8 mouse cellular contexts compared by ENCODE assay signal in genomic region chr13:95638894-95639293, GRCm38 (mm10). TPM values are rescaled to one million over a fixed set of nuclear protein-coding genes. Genes with fewer than 3 reads are reported as not detected.
A peak's percentile ranks its signal among the peaks of the same experiment; 100 is the strongest.
DNase-seq lines count a peak whose midpoint lies in the region; ATAC-seq lines count a peak whose summit lies in the region.

No protein-coding gene starts in this region.

- H3K36me3 ChIP-seq in hindbrain, embryonic 11.5 days (ENCODE audit: control insufficient read depth, insufficient read depth, low read length): no peaks in the 10 kb centered on the region
- H3K36me3 ChIP-seq in limb, embryonic 15.5 days: no peaks in the 10 kb centered on the region; the same call in 1 of the 2 replicates

- H3K9me3 ChIP-seq in hindbrain, embryonic 11.5 days (ENCODE audit: control insufficient read depth, low read length): no peaks in the 10 kb centered on the region
- no peaks in the 10 kb centered on the region for H3K9me3 ChIP-seq in limb, embryonic 15.5 days

- H3K9ac ChIP-seq in hindbrain, embryonic 11.5 days (ENCODE audit: low read depth, low read length): 0 out of 2 replicates have a peak overlapping the region, but pooled peaks have one; percentile 31
- no peak overlapping the region for H3K9ac ChIP-seq in limb, embryonic 15.5 days

- peak overlapping the region; percentile 36; the same call in 1 of the 2 replicates for H3K27ac ChIP-seq in hindbrain, embryonic 11.5 days (ENCODE audit: low read depth, low read length)
- H3K27ac ChIP-seq in limb, embryonic 15.5 days: peak overlapping the region; percentile 40; the same call in 1 of the 2 replicates

- 46% methylated on average over 5 of the region's 5 CpGs for WGBS in hindbrain, embryonic 11.5 days
- 20% methylated on average over 5 of the region's 5 CpGs for WGBS in limb, embryonic 15.5 days

- DNase-seq in adrenal gland, postnatal 10 days: peak; percentile 36
- peak; percentile 54 for DNase-seq in embryo, embryonic 11 days
- DNase-seq in hindbrain, embryonic 11.5 days (ENCODE audit: low spot score): peak; percentile 34
- peak; percentile 54 for DNase-seq in retina, postnatal 1 day
- no peak for DNase-seq in thymus, postnatal 14 days
- no peak for DNase-seq in frontal cortex, postnatal 10 days (ENCODE audit: low spot score in 2 of 2)

- H3K4me2 ChIP-seq in hindbrain, embryonic 11.5 days (replicated peaks; ENCODE audit: low read depth, low read length): no peak overlapping the region
- H3K4me2 ChIP-seq in limb, embryonic 15.5 days: no peak overlapping the region

- no peaks in the 10 kb centered on the region for H3K27me3 ChIP-seq in hindbrain, embryonic 11.5 days (ENCODE audit: control insufficient read depth, insufficient read depth, low read length)
- no peaks in the 10 kb centered on the region for H3K27me3 ChIP-seq in limb, embryonic 15.5 days

- ATAC-seq in hindbrain, embryonic 11.5 days (ENCODE audit: low FRiP score): no peak
- no peak for ATAC-seq in limb, embryonic 15.5 days (ENCODE audit: insufficient number of reproducible peaks, low FRiP score, low TSS enrichment, low read depth)
- ATAC-seq in erythroid progenitor cell, adult 5-6 weeks (replicated peaks; ENCODE audit: low FRiP score, poor library complexity, severe bottlenecking): no peak

- H3K4me1 ChIP-seq in hindbrain, embryonic 11.5 days (replicated peaks; ENCODE audit: control insufficient read depth, insufficient read depth, low read length): no peaks in the 10 kb centered on the region
- peaks cover 12% of the 10 kb centered on the region for H3K4me1 ChIP-seq in limb, embryonic 15.5 days

- H3K4me3 ChIP-seq in hindbrain, embryonic 11.5 days (ENCODE audit: low read depth, low read length): no peak overlapping the region
- no peak overlapping the region for H3K4me3 ChIP-seq in limb, embryonic 15.5 days

RNA-seq across cellular contexts. Expression of gene F2r, which starts 20.6 kb away (rescaled TPM):
- total RNA-seq in adrenal gland, postnatal 10 days (2021): 10 to 100 TPM; 61.1 to 81.8 TPM
- polyA plus RNA-seq in hindbrain, embryonic 11.5 days (2014; fragmentation: Nextera tagmentation; extraction: Ambion mirVana): 123 and 132 TPM in 2 replicates
- 72.4 and 74.6 TPM in 2 replicates for polyA plus RNA-seq in limb, embryonic 15.5 days (2015; fragmentation: Nextera tagmentation; extraction: Ambion mirVana)
- 0.84 and 1.8 TPM in 2 replicates for total RNA-seq in erythroid progenitor cell, adult 5-6 weeks (2015; ENCODE audit: low replicate concordance)
- total RNA-seq in erythroid progenitor cell, adult 5-6 weeks (2017; ENCODE audit: low replicate concordance): 0.68 and 2.7 TPM in 2 replicates

RNA-seq across cellular contexts. Expression of gene F2rl2, which starts 57.8 kb away (rescaled TPM):
- under 1 TPM; 0.24 to 0.36 TPM for total RNA-seq in adrenal gland, postnatal 10 days (2021)
- 2.8 and 3.7 TPM in 2 replicates for polyA plus RNA-seq in hindbrain, embryonic 11.5 days (2014; fragmentation: Nextera tagmentation; extraction: Ambion mirVana)
- 0.26 and 0.32 TPM in 2 replicates for polyA plus RNA-seq in limb, embryonic 15.5 days (2015; fragmentation: Nextera tagmentation; extraction: Ambion mirVana)
- total RNA-seq in erythroid progenitor cell, adult 5-6 weeks (2015; ENCODE audit: low replicate concordance): 2.1 TPM in 1 of 2 replicates, not detected in the other
- 0.15 TPM in 1 of 2 replicates, not detected in the other for total RNA-seq in erythroid progenitor cell, adult 5-6 weeks (2017; ENCODE audit: low replicate concordance)

Comparison
In these comparisons a context has a peak if more than half of its experiments do, and no peak if none do; other contexts are left out.
1. DNase-seq: peak in adrenal gland, postnatal 10 days (single experiment), embryo, embryonic 11 days (single experiment), hindbrain, embryonic 11.5 days (single experiment) and retina, postnatal 1 day (single experiment); none in thymus, postnatal 14 days (single experiment) and frontal cortex, postnatal 10 days (0 of 2).
2. RNA of gene F2r, which starts 20.6 kb away (total RNA-seq): 61.1 to 81.8 TPM in adrenal gland, postnatal 10 days; 0.68 to 2.7 TPM in erythroid progenitor cell, adult 5-6 weeks; every median in the first group is over 10 times any median in the second.